Mouse (Mus musculus) C2C12 (cell line): ENCODE data around the gene Tsc22d1.

Experiments
- CEBPB ChIP-seq: IDR thresholded peaks from one replicate; pipeline ENCODE4 v1.6.1; 2011; ENCODE audit warnings: low read depth, mild to moderate bottlenecking, control low read depth, moderate library complexity
- CTCF ChIP-seq: IDR thresholded peaks from one replicate; pipeline ENCODE4 v1.5.1; 2011; ENCODE audit not compliant: control insufficient read depth, insufficient read depth, insufficient read length
- FOSL1 ChIP-seq: IDR thresholded peaks from one replicate; pipeline ENCODE4 v1.8.0; 2011; ENCODE audit warnings: mild to moderate bottlenecking, low read length; ENCODE audit not compliant: poor library complexity, insufficient read depth, severe bottlenecking
- MAX ChIP-seq: IDR thresholded peaks from one replicate; pipeline ENCODE4 v1.6.1; 2011; ENCODE audit warnings: mild to moderate bottlenecking, control low read depth
- MYOD1 ChIP-seq: IDR thresholded peaks from one replicate; pipeline ENCODE4 v1.6.1; 2011; ENCODE audit warnings: low read depth; ENCODE audit not compliant: control insufficient read depth, insufficient read length
- MYOG ChIP-seq: IDR thresholded peaks from one replicate; pipeline ENCODE4 v1.6.1; 2011; ENCODE audit not compliant: control insufficient read depth, insufficient read length; ENCODE audit errors: extremely low read depth
- USF1 ChIP-seq: IDR thresholded peaks from one replicate; pipeline ENCODE4 v1.6.1; 2011; ENCODE audit warnings: low read depth, mild to moderate bottlenecking, control low read depth, moderate library complexity

DNA sequence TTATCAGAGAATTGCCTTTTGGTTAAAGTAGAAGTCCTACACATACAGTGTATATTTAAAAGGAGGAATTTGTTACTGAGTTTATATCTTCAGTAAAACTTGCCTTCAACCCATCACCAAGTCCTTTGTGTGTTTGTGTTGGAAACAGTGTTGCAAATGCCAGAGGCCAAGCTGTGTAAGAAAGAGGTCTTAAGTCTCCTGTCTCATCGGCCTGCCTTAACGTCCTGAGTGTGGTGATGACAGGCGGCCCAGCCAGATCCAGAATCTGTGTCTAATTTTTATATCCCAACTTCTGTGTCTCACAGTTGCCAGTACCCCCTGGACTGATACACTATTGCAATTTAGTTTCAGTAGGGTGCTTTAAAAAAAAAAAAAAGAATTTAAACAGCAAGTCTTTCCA, 42.9 kb downstream of the Tsc22d1 start:
- no peak for TF ChIP-seq CTCF
- no peak for TF ChIP-seq MAX
- no peak for TF ChIP-seq MYOD1
- no peak for TF ChIP-seq MYOG
- no peak for TF ChIP-seq USF1
- TF ChIP-seq CEBPB = no peak
- no peak for TF ChIP-seq FOSL1
